Mouse (Mus musculus) cortical plate, adult 2 months (tissue): ENCODE measurements around the gene Nat8f2. TPM values are rescaled to one million over a fixed set of nuclear protein-coding genes. Genes with fewer than 3 reads are reported as not detected.
"Not testable (repeated sequence)": the region's sequence is repeated elsewhere in the genome, so short reads cannot be mapped to it uniquely, and the experiment has no call there.

Experiments used
- H3K27ac ChIP-seq: fragments of 200-500 bp; 2 replicates; pipeline ENCODE4 v1.5.1; 2012; ENCODE audit warnings: low read length, control low read depth, inconsistent platforms; ENCODE audit not compliant: insufficient read depth
- H3K4me1 ChIP-seq: fragments of 200-500 bp; 2 replicates; pipeline ENCODE4 v1.6.1; 2011; ENCODE audit warnings: low read length; ENCODE audit not compliant: control insufficient read depth, insufficient read depth
- H3K4me3 ChIP-seq: fragments of 200-500 bp; 2 replicates; pipeline ENCODE4 v1.5.1; 2011; ENCODE audit warnings: mild to moderate bottlenecking, low read length, control low read depth; ENCODE audit not compliant: insufficient read depth
- CTCF ChIP-seq: fragments of 200-500 bp; IDR thresholded peaks from 2 replicates; pipeline ENCODE4 v1.5.1; 2011; ENCODE audit warnings: mild to moderate bottlenecking, control low read depth, low read length; ENCODE audit not compliant: insufficient read depth; ENCODE audit errors: extremely low read depth
- POLR2A ChIP-seq: fragments of 200-500 bp; IDR thresholded peaks from 2 replicates; pipeline ENCODE4 v1.6.1; 2011; ENCODE audit warnings: mild to moderate bottlenecking, low read length, control low read depth; ENCODE audit not compliant: insufficient read depth; ENCODE audit errors: extremely low read depth
- polyA plus RNA-seq: library from polyadenylated mRNA; depleted of rRNA; stranded (reverse); fragments of >200 nt; gene quantifications from 2 replicates; pipeline ENCODE4 v1.2.3, GENCODE M21; 2012

Gene Nat8f2
- polyA plus RNA-seq, 1 experiment = 0.40 TPM

DNA sequence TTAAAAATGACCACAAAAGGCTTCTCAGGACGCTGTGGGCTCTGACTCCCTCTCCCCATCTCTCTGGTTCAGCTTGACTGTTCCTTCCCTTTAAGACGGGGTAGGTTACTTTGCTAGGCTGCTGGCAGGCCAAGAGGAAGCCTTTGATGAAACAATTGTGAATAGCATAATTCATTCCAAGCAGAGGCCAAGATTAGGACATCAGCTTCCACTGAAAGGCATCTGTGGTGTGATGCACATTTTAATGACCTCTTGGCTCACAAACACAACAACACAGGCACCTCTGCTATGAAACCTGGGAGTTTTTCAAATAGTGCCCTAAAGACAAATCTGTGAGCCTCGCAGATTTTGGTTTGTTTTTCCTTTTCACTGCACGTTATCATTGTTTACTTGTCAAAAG lies 29.0 kb downstream of the Nat8f2 start:
- TF ChIP-seq POLR2A (no peak), CTCF (no peak)
- H3K4me3 ChIP-seq = no peak overlapping the region
- H3K27ac ChIP-seq = no peak overlapping the region; the same call in 1 of the 2 replicates
- H3K4me1 ChIP-seq = no peaks in the 10 kb centered on the region; the same call in none of the 2 replicates

DNA sequence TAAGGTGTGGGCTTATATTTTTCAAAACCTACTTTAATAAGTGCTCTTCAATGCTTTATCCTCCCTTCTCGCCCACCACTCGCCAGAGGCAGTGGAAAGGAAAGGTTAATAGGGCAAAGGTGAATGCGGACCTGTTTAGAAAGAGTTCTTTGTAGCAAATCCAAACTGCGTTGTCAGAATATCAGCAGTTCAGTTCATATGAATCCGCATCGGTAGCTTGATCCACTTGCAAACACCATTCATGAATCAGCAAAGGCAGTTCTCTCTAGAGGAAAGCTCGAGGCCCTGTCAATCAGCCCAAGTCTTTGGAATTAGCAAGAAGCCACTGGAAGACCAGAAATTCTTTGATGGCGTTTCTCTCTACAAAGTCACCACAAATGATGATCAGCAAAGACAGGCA lies 30.3 kb downstream of the Nat8f2 start:
- Histone ChIP-seq H3K4me1 (peaks cover 2% of the 10 kb centered on the region), H3K27ac (peak overlapping the region; percentile 93), H3K4me3 (no peak overlapping the region)
- no peak for TF ChIP-seq POLR2A
- TF ChIP-seq CTCF = no peak

DNA sequence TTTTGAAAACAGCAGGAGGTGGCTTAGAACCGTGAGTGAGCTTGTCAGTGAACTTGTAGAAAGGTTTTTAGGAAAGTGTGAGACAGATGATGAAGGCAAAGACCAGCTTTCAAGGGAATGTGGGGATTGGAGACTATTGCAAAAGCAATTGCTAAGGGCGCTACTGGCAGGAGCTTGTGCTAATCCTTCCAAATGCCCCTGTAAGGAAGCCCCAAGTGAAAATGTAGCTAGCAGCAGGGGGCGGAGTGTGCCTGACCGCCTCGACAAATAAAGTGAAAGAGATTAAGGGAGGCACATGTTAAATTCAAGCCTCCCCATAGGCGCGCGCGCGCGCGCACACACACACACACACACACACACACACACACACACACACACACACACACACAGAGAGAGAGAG lies 31.7 kb downstream of the Nat8f2 start:
- H3K4me1 ChIP-seq, H3K4me3 ChIP-seq: not testable (repeated sequence)
- TF ChIP-seq CTCF = 0 out of 2 replicates have a peak, but pooled peaks have one; percentile 4
- H3K27ac ChIP-seq = peak overlapping the region; percentile 74; the same call in 1 of the 2 replicates

DNA sequence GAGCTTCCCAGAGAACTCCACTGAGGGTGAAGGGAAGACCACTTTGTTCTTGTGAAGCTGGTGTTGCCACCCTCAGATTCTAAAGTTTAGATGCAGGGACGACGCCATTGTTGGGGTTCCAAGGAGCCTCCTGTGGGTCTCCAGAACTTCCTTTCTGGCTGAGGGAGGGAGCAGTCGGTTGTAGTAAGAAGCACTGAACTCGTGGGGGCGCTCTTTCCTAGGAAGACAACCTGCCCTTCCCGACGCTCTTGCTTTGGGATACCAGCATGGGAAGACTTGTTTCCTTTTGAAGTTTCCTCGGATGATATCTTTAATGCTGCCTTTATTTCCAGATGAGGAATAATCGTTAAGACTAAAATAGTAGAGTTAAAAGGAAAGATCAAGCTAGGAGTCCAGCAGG lies 32.1 kb downstream of the Nat8f2 start:
- not testable (repeated sequence) for H3K4me3 ChIP-seq, H3K4me1 ChIP-seq, H3K27ac ChIP-seq
- TF ChIP-seq CTCF = peak; percentile 19; the same call in 1 of the 2 replicates

DNA sequence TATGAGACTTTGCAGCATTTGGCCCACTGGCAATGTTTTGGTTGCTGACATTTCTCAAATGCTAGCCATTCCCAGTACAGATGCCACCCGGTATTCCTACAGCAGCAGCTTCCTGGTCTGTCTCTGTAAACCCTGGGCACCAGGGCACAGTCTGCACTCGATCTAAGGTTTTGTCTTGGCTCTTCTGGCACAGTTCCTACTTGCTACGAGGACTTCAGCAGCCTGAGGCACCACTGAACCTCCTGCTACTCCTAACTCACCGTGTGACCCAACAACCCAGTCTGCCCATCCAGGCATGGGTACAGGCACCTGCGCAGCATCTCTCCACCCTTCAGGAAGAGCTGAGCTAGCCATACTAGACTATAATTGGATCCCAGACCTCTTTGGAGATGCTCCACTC lies 32.9 kb downstream of the Nat8f2 start:
- H3K4me3 ChIP-seq, H3K4me1 ChIP-seq, H3K27ac ChIP-seq: not testable (repeated sequence)

DNA sequence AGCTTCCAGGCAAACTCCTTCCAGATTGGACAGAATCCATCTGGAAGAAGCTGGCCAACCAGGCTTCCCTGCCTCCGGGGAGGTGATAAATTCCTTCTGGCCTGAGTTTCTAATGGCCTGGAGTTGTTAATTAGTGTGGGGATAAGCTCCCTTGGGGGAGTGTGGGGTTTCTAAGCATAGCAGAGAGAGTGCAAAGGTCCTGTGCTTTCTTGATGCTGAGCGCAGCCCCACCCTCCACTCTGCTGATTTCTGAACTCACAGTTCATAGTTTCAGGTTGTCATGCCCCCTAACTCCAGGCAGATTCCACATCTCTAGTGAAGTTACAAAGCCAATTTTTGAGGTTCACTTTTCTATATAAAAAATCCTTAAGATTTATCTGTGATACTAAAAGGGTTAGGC lies 33.9 kb downstream of the Nat8f2 start:
- not testable (repeated sequence) for H3K27ac ChIP-seq, H3K4me3 ChIP-seq, H3K4me1 ChIP-seq

DNA sequence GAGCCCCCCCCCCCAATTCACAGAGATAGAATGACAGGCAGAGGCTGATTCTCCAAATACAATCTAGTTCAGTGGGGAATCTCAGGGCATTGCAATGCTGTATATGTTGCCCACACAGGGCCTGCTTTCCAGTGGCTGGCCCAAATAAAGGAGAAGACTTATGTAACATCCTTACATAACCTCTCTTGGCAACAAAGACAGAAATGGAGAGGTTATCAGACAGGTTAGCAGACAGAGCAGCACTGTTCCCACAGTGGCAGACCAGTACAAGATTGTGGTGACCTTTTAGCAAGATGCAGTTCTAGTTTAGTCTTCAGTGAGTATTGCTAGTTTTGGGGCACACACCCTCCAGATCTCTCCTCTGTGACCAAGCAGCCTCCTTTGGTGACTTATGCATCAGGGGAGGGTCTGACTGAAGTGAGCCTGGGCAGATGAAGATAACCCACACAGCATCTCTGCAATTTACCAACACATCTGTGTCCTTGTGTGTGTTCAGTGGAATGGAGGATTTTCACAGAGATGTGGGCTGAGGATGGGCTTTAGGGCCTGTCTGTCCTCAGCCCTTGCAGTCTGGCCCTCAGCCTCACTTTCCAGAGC lies 34.4 kb downstream of the Nat8f2 start:
- H3K27ac ChIP-seq, H3K4me3 ChIP-seq, H3K4me1 ChIP-seq: not testable (repeated sequence)

DNA sequence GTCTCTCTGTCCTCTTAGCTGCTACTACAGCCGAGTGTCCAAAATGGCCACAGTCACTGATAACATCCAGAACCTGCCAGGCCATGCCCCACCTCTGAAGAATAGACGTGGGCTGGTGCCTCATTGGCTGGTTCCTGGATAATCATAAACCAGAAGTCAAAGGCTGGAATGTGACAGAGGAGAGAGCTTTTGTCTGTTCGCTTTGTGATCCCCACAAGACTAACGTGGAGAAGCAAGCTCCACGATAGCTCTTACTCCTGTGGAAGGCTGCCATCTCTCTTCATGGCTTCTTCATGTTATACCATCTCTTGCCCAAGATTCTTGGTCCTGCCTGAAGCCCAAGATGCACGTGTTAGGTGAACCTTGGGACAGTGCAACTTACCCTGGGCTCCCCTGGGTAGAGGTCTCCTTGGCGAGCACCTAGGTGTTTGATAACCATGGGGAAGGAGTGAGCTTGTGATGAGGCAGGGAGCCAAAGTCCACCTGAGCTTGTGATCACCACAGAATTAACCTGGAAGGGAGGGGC lies 37.1 kb downstream of the Nat8f2 start, which contains the start of gene Nat8:
Nat8 (minus strand) TSS at position 287 of the 526 bp plus-strand sequence.
- H3K4me3 ChIP-seq = no peak within 1 kb of the TSS
- no peak for TF ChIP-seq CTCF
- TF ChIP-seq POLR2A = no peak
- no peak within 1 kb of the TSS for H3K27ac ChIP-seq
- peaks cover 2% of the 10 kb centered on the region; the same call in 1 of the 2 replicates for H3K4me1 ChIP-seq

DNA sequence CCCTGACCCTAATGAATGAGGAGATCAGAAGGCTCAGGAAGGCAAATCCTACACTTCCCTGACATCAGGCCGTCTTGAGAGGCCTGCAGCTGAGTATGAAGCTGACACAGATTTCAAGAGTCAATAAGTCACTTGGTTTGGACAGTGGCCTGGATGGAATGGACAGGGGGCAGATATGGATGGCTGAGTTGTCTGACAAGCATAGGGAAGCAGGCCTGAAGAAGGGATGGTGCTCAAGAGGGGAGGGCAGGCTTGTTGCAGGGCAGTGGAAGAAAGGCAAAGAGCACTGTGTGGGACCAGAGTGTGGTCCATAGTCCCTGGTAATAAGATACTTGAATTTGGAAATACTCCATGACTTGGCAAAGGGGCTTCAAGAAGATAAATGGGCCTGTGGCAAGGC lies 39.5 kb downstream of the Nat8f2 start:
- no peaks in the 10 kb centered on the region for H3K4me1 ChIP-seq
- no peak overlapping the region for H3K4me3 ChIP-seq
- no peak overlapping the region for H3K27ac ChIP-seq
- TF ChIP-seq POLR2A (no peak), CTCF (no peak)

DNA sequence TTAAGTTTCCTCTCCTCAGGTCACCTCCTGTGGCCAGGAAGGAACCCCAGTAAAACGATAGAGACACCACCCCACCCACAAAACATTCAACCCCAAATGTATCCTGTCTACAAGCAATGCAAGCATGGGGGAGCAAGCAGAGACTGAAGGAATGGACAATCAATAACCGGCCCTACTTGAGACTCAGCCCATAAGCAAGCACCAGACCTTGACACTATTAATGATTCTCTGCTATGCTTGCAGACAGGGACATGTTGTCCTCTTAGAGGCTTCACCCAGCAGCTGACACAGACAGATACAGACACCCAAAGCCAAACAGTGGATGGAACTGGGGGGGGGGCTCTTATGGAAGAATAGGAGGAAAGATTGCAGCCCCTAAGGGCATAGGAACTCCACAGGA lies 43.1 kb downstream of the Nat8f2 start:
- Histone ChIP-seq H3K4me3 (no peak overlapping the region), H3K27ac (no peak overlapping the region), H3K4me1 (no peaks in the 10 kb centered on the region)
- TF ChIP-seq CTCF = no peak
- no peak for TF ChIP-seq POLR2A
